Mouse (Mus musculus): Measurements from ENCODE around the gene Trappc3.

Trappc3 gene

GRCm38 (mm10) chr4:126262119-126262807 is at the start of gene Trappc3:
Gene Trappc3 (plus strand): TSS chr4:126262325.
- in situ Hi-C loops (cut with MboI, MseI), result loop anchor here (5.0 kb wide), 1 partner anchor 35 kb away; no protein-coding TSS in a partner anchor

- in situ Hi-C loops (cut with MboI, MseI), result loop anchor here (10.0 kb wide), 1 partner anchor 247 kb away; the partner anchor contains the start of gene Ago1
Measured at GRCm38 (mm10) chr4:126217771-126218170, 44.4 kb upstream of the Trappc3 start.

GRCm38 (mm10) chr4:126219540-126219939 is 42.6 kb upstream of the Trappc3 start:
- in situ Hi-C loops (cut with MboI, MseI), result loop anchor here (10.0 kb wide), 1 partner anchor 245 kb away; the partner anchor contains the start of gene Ago1

GRCm38 (mm10) chr4:126220045-126220444 is 42.1 kb upstream of the Trappc3 start:
- in situ Hi-C loops (cut with MboI, MseI), result no loop called here

GRCm38 (mm10) chr4:126222631-126223030 is 39.5 kb upstream of the Trappc3 start:
- in situ Hi-C loops (cut with MboI, MseI), result no loop called here

- in situ Hi-C loops (cut with MboI, MseI), result loop anchor here (5.0 kb wide), 2 partner anchors 36 to 81 kb away; partner anchors contain the start of gene Trappc3
Measured at GRCm38 (mm10) chr4:126226640-126227039, 35.5 kb upstream of the Trappc3 start.

- in situ Hi-C loops (cut with MboI, MseI), result loop anchor here (5.0 kb wide), 2 partner anchors 35 to 80 kb away; partner anchors contain the start of gene Trappc3
Measured at GRCm38 (mm10) chr4:126227077-126227761, 34.9 kb upstream of the Trappc3 start.

GRCm38 (mm10) chr4:126228144-126228543 is 34.0 kb upstream of the Trappc3 start:
- in situ Hi-C loops (cut with MboI, MseI), result loop anchor here (5.0 kb wide), 2 partner anchors 34 to 79 kb away; partner anchors contain the start of gene Trappc3

- in situ Hi-C loops (cut with MboI, MseI), result loop anchor here (5.0 kb wide), 2 partner anchors 32 to 77 kb away; partner anchors contain the start of gene Trappc3
Measured at GRCm38 (mm10) chr4:126229900-126230299, 32.2 kb upstream of the Trappc3 start.

- in situ Hi-C loops (cut with MboI, MseI), result no loop called here
Measured at GRCm38 (mm10) chr4:126233676-126234308, 28.3 kb upstream of the Trappc3 start.

GRCm38 (mm10) chr4:126234496-126235175 is 27.5 kb upstream of the Trappc3 start:
- in situ Hi-C loops (cut with MboI, MseI), result no loop called here

GRCm38 (mm10) chr4:126235191-126235590 is 26.9 kb upstream of the Trappc3 start:
- in situ Hi-C loops (cut with MboI, MseI), result no loop called here

GRCm38 (mm10) chr4:126236467-126237280 is 25.5 kb upstream of the Trappc3 start:
- in situ Hi-C loops (cut with MboI, MseI), result no loop called here

GRCm38 (mm10) chr4:126237721-126238242 is 24.3 kb upstream of the Trappc3 start:
- in situ Hi-C loops (cut with MboI, MseI), result no loop called here

GRCm38 (mm10) chr4:126239862-126240475 is 22.2 kb upstream of the Trappc3 start:
- in situ Hi-C loops (cut with MboI, MseI), result no loop called here

- in situ Hi-C loops (cut with MboI, MseI), result no loop called here
Measured at GRCm38 (mm10) chr4:126241956-126242355, 20.2 kb upstream of the Trappc3 start.

- in situ Hi-C loops (cut with MboI, MseI), result no loop called here
Measured at GRCm38 (mm10) chr4:126242510-126242909, 19.6 kb upstream of the Trappc3 start.

GRCm38 (mm10) chr4:126246202-126246889 is 15.8 kb upstream of the Trappc3 start:
- in situ Hi-C loops (cut with MboI, MseI), result no loop called here

GRCm38 (mm10) chr4:126248261-126248868 is 13.8 kb upstream of the Trappc3 start:
- in situ Hi-C loops (cut with MboI, MseI), result no loop called here

Measured in T-helper 1 cell (primary cell).